Mouse (Mus musculus) layer of hippocampus, adult 8-10 months (tissue): ENCODE measurements around the gene Vmn1r120. TPM values are rescaled to one million over a fixed set of nuclear protein-coding genes. Genes with fewer than 3 reads are reported as not detected.
"Not testable (repeated sequence)": the region's sequence is repeated elsewhere in the genome, so short reads cannot be mapped to it uniquely, and the experiment has no call there.

Source experiments
- DNase-seq, 2 experiments: peaks; one replicate each; pipeline ENCODE4 v3.0.0; 2022; ENCODE audit warnings: low spot score in 2 of 2
- total RNA-seq, 4 experiments: library from RNA; stranded (reverse); gene quantifications; 2 replicates each; pipeline ENCODE4 v1.2.4; 2022

Gene Vmn1r120
- not detected for total RNA-seq

GRCm38 (mm10) chr7:21053684-21054083 lies at the start of gene Vmn1r120:
Gene Vmn1r120, minus strand, starts transcription at chr7:21053784.
- not testable (repeated sequence) for DNase-seq

- not testable (repeated sequence) for DNase-seq
Observed at GRCm38 (mm10) chr7:21098413-21098812, 44.8 kb upstream of the Vmn1r120 start, which contains the start of gene Vmn1r121. Gene Vmn1r121, minus strand, starts transcription at chr7:21098513.

GRCm38 (mm10) chr7:21012355-21012754 lies 41.2 kb downstream of the Vmn1r120 start, which contains the start of gene Vmn1r119:
Gene Vmn1r119, minus strand, starts transcription at chr7:21012455.
- not testable (repeated sequence) for DNase-seq

Other genes starting within 250 kb of the Vmn1r120 start
- gene Vmn1r114, start 241.6 kb downstream of the Vmn1r120 start, total RNA-seq: not detected
- not detected for gene Vmn1r115, start 208.8 kb downstream of the Vmn1r120 start, total RNA-seq
- gene Vmn1r116, start 181.5 kb downstream of the Vmn1r120 start, total RNA-seq: not detected
- gene Vmn1r117, start 169.7 kb downstream of the Vmn1r120 start, total RNA-seq: not detected
- not detected for gene Vmn1r118, start 141.4 kb downstream of the Vmn1r120 start, total RNA-seq
- not detected for gene Vmn1r119, start 41.3 kb downstream of the Vmn1r120 start, total RNA-seq
- gene Vmn1r121, start 44.7 kb upstream of the Vmn1r120 start, total RNA-seq: not detected
- not detected for gene Vmn1r122, start 80.3 kb upstream of the Vmn1r120 start, total RNA-seq
- gene Vmn1r123, start 108.4 kb upstream of the Vmn1r120 start, total RNA-seq: not detected
- not detected for gene Gm5157, start 136.6 kb upstream of the Vmn1r120 start, total RNA-seq
- not detected for gene Vmn1r124, start 206.8 kb upstream of the Vmn1r120 start, total RNA-seq
- not detected for gene Vmn1r125, start 218.4 kb upstream of the Vmn1r120 start, total RNA-seq
- gene Vmn1r126, start 247.7 kb upstream of the Vmn1r120 start, total RNA-seq: not detected